Mouse (Mus musculus) heart, postnatal 0 days (tissue): ENCODE results near the gene Adgrl4. TPM values are rescaled to one million over a fixed set of nuclear protein-coding genes. Genes with fewer than 3 reads are reported as not detected.

Experiments
- ATAC-seq: fragments of 200-750 bp; cut with Nextera tagmentation; 2 replicates; pipeline ENCODE4 v1.8.0; 2017; ENCODE audit warnings: low read depth, moderate number of reproducible peaks, moderate library complexity; ENCODE audit not compliant: insufficient read depth
- DNase-seq: peaks from one replicate; pipeline ENCODE4 v3.0.0-alpha.2; 2016; ENCODE audit warnings: low spot score
- H3K27ac ChIP-seq: fragments of 300-500 bp; sonication (generic); 2 replicates; pipeline ENCODE4 v1.5.1; 2014; ENCODE audit warnings: low read depth, mild to moderate bottlenecking
- H3K27me3 ChIP-seq: fragments of 300-500 bp; sonication (generic); 2 replicates; pipeline ENCODE4 v1.6.1; 2014; ENCODE audit warnings: low read length, mixed read lengths; ENCODE audit not compliant: control insufficient read depth, insufficient read depth
- H3K36me3 ChIP-seq: fragments of 300-500 bp; sonication (generic); replicated peaks from 2 replicates; pipeline ENCODE4 v1.6.1; 2014; ENCODE audit warnings: low read length, mixed read lengths; ENCODE audit not compliant: control insufficient read depth, insufficient read depth
- H3K4me1 ChIP-seq: fragments of 300-500 bp; sonication (generic); 2 replicates; pipeline ENCODE4 v1.6.1; 2014; ENCODE audit warnings: antibody characterized with exemption; ENCODE audit not compliant: control insufficient read depth, insufficient read depth
- H3K4me2 ChIP-seq: fragments of 300-500 bp; sonication (generic); 2 replicates; pipeline ENCODE4 v1.6.1; 2014; ENCODE audit warnings: low read depth, mild to moderate bottlenecking, low read length, moderate library complexity
- H3K4me3 ChIP-seq: fragments of 300-500 bp; sonication (generic); 2 replicates; pipeline ENCODE4 v1.5.1; 2014; ENCODE audit warnings: low read depth, low read length
- H3K9ac ChIP-seq: fragments of 300-500 bp; sonication (generic); replicated peaks from 2 replicates; pipeline ENCODE4 v1.6.1; 2014; ENCODE audit warnings: low read depth, low read length, mixed read lengths
- H3K9me3 ChIP-seq: fragments of 300-500 bp; sonication (generic); replicated peaks from 2 replicates; pipeline ENCODE4 v1.6.1; 2016; ENCODE audit warnings: low read length; ENCODE audit not compliant: control insufficient read depth
- CTCF ChIP-seq: IDR thresholded peaks from 2 replicates; pipeline ENCODE4 v1.5.1; 2016; ENCODE audit warnings: antibody characterized with exemption, control low read depth, low read depth
- EP300 ChIP-seq: IDR thresholded peaks from 2 replicates; pipeline ENCODE4 v1.6.1; 2016; ENCODE audit warnings: antibody characterized with exemption, low read depth
- WGBS: fragments of 180-500 bp; shearing (Covaris S2); extraction: QIAGEN DNeasy Blood & Tissue Kit; methylation state at CpG from one replicate; pipeline ENCODE4 v1.1.7; 2014; 5-methylcytosine and 5-hydroxymethylcytosine counted together
- polyA plus RNA-seq: library from polyadenylated mRNA; unstranded; fragments of >200 nt; fragmentation: Nextera tagmentation; extraction: Ambion mirVana; gene quantifications from 2 replicates; pipeline ENCODE4 v1.2.1, GENCODE M21; 2015
- total RNA-seq: library from RNA; depleted of rRNA; stranded (reverse); fragments of >200 nt; gene quantifications from 2 replicates; pipeline ENCODE4 v1.2.3, GENCODE M21; 2014; ENCODE audit warnings: low replicate concordance

The Adgrl4 gene
- total and polyA plus RNA-seq, 2 experiments from 2014 or later, result 20.3 to 72.2 TPM

DNA sequence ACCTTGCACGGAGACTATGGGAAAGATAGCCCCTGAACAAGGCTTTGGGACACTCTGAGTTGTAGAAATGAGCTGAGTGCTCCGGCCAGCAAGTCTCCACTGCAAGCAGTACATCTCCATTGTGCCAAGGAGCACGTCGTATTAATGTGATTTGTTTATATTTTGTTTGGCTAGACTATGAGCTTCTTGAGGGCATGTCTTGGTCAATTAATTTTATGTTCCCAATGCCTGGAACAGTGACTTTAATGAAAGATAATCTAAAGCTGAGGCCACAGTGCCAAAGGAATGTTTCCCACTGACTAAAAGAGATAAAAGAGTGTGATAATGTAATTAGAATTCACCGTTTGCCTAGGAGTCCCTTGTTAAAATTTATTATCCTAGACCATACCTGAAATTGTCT lies 119.9 kb downstream of the Adgrl4 start:
- WGBS, result 62% methylated on average over 5 of the region's 5 CpGs
- TF ChIP-seq EP300 (no peak), CTCF (no peak)
- Histone ChIP-seq H3K4me3 (no peak overlapping the region), H3K4me2 (no peak overlapping the region), H3K27ac (no peak overlapping the region), H3K27me3 (no peaks in the 10 kb centered on the region), H3K36me3 (no peaks in the 10 kb centered on the region), H3K9me3 (no peaks in the 10 kb centered on the region), H3K9ac (no peak overlapping the region), H3K4me1 (no peaks in the 10 kb centered on the region)
- no peak for ATAC-seq
- DNase-seq, result no peak

DNA sequence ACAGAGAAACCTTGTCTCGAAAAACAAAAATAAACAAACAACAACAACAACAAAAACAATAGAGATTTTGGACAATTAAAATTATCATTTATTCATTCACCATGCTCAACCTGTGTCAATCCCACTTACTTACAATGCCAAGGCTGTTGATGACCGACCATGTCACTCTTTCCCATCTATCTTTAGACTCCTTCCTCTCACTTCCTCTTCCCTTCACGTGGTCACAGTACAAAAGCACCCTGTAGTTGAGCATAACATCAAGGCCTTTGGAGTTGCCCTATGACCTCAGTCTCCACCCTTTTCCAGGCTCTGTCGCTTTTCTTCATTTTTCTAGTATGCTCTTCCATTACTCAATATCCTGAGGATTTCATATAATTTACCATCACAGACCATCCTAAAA lies 120.7 kb downstream of the Adgrl4 start:
- H3K27ac ChIP-seq, result no peak overlapping the region
- TF ChIP-seq CTCF (no peak), EP300 (no peak)
- no peak overlapping the region for H3K4me2 ChIP-seq
- 68% methylated on average over 4 of the region's 4 CpGs for WGBS
- no peaks in the 10 kb centered on the region for H3K9me3 ChIP-seq
- H3K36me3 ChIP-seq, result no peaks in the 10 kb centered on the region
- ATAC-seq (no peak), DNase-seq (no peak)
- H3K4me3 ChIP-seq, result no peak overlapping the region
- H3K4me1 ChIP-seq, result no peaks in the 10 kb centered on the region
- H3K27me3 ChIP-seq, result no peaks in the 10 kb centered on the region
- H3K9ac ChIP-seq, result no peak overlapping the region

DNA sequence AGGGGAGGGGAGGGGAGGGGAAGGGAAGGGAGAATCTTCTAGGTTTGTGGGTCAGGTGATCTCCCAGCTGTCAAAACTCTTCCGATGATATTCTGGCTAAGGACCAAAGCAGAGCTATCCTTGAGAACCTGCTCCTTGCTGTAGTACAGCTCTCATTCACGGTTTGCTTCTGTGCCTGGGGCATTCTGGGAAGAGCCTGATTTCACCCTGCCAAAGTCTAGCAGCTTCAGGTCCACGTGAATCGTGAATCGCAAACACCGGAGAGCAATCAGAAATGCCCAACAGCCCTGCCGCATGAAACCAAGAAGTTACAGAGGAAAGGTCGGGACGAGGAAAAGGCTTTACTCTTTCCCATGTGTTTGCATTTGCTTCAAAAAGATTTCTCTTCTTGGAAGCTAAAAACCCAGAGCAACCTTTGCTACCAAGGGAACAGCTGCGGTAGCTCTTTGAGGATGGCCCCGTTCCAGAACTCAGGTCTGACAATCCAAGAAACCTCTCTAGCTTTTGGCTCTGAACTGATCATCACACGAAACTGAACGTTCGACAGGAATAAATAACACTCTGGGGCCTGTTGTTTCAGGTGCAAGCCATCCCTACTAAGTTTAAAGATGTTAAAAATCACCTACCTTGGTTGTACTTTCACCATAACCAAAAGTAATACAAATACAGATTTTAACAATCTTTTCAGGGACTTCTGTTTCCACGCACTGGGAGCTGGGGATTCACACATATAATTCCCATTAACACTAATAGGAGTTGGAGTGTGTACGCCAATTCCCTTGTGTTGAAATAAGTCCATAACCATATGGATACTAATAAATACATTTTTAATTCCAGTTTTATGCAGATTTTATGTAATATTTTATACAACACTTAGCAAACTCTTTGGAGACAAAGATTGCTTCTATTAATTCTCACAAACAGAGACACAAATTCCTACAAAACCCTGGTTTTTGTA lies 128.3 kb downstream of the Adgrl4 start:
- Histone ChIP-seq H3K4me2 (no peak overlapping the region), H3K4me1 (no peaks in the 10 kb centered on the region), H3K27me3 (no peaks in the 10 kb centered on the region), H3K27ac (no peak overlapping the region), H3K36me3 (no peaks in the 10 kb centered on the region), H3K4me3 (no peak overlapping the region), H3K9me3 (no peaks in the 10 kb centered on the region), H3K9ac (no peak overlapping the region)
- 60% methylated on average over 16 of the region's 16 CpGs for WGBS
- TF ChIP-seq CTCF (no peak), EP300 (no peak)
- DNase-seq (no peak), ATAC-seq (no peak)

DNA sequence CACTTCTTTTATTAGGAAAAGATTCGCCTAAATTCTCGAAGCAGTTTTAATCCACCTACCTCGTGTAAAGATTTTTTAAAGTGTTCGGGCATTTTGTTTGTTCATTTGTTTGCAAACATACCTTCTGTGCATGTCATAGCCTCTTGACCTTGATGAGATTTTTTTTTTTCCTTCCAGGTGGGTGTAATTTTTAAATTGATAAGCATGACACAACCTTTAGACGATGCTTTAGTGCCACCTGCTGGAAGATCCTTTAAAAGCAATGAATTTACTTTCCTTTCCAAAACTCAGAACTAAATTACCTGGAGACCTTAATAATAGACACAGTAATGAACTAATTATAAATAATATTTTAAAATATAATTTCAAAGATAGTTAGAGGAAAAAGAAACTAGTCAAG lies 128.9 kb downstream of the Adgrl4 start:
- H3K9ac ChIP-seq, result no peak overlapping the region
- H3K27ac ChIP-seq, result no peak overlapping the region
- H3K9me3 ChIP-seq, result no peaks in the 10 kb centered on the region
- no peaks in the 10 kb centered on the region for H3K36me3 ChIP-seq
- DNase-seq, result no peak
- no peaks in the 10 kb centered on the region for H3K4me1 ChIP-seq
- 60% methylated on average over 5 of the region's 5 CpGs for WGBS
- TF ChIP-seq CTCF (peak; percentile 55), EP300 (no peak)
- H3K4me2 ChIP-seq, result no peak overlapping the region
- no peak for ATAC-seq
- no peaks in the 10 kb centered on the region for H3K27me3 ChIP-seq
- no peak overlapping the region for H3K4me3 ChIP-seq

DNA sequence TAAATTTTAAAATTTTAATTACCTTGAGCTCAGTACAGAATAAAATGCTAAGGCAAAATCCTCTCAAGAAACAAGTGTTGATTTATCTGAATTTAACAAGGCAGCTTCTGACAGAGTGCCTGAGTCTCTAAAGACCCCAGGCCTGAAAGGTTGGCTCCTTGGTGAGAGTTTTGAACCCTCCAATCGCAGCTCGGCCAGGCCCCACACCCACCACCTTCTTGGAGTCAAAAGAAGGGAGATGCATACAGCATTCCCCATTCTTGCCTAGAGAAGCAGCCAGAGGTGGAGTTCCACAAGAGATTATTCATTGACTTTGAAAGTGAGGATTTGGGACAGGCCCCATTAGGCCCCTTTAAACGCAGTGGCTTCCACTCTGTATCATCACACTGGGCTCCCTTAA lies 129.9 kb downstream of the Adgrl4 start:
- Histone ChIP-seq H3K27me3 (no peaks in the 10 kb centered on the region), H3K4me2 (no peak overlapping the region), H3K4me3 (no peak overlapping the region), H3K36me3 (no peaks in the 10 kb centered on the region), H3K9ac (no peak overlapping the region), H3K27ac (no peak overlapping the region), H3K4me1 (no peaks in the 10 kb centered on the region), H3K9me3 (no peaks in the 10 kb centered on the region)
- TF ChIP-seq EP300 (no peak), CTCF (no peak)
- WGBS, result 36% methylated on average over 3 of the region's 3 CpGs
- no peak for ATAC-seq
- no peak for DNase-seq
